Mouse (Mus musculus): ENCODE measurements around the gene Enpp1.

- TF ChIP-seq POLR2A (IDR thresholded peaks at IDR 0.05; ENCODE audit: control insufficient read depth, extremely low read depth, insufficient read depth, low read length, poor library complexity) (no peak), CTCF (IDR thresholded peaks at IDR 0.05; ENCODE audit: borderline replicate concordance, control insufficient read depth, extremely low read depth, insufficient read depth, low read length, poor library complexity) (no peak)
Measured at GRCm38 (mm10) chr10:24592969-24593368, 119.0 kb downstream of the Enpp1 start.
